In the genomic region with DNA sequence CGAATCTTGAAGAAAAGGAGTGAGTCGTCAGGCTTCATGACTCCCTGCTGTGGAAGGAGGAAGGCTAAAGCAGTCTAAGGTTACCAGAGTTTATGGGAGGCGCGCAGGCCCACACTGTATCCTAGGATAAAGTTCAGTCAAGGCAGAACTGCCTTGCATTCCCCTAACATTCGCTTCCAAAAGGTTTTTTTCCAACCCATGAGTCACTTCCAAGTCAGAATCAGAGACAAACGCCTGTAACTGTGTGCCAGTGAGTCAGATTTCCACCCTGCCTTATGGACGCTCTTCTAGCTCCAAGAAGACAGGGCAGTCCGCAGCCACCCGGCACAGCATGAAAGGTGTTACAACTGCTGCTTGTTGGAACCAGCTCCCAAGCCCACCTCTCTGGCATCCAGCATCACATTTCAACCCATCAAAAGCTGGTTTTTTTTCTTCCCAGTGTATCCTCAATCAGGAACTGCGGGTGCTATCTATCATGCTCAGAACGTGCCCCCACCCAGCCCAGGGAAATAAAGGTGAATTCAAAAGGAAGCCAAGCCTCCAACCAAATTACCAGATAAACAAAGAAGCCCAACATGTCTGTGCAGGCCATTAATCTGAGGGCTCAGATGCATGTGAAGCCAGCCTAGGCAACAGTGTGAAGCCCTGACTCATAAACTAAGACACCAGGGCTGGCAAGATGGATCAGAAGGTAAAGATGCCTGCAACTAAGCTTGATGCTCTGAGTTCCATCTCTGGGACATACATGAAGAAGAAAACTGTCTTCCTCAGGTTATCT, we compare ENCODE assay signal across 9 mouse cellular contexts.
DNase-seq lines count a peak whose midpoint lies in the region; ATAC-seq and TF ChIP-seq lines count a peak whose summit lies in the region.
"Had no signal": no experiment of that assay in that cellular context is flagged by ENCODE, and none has a peak within 500 bp of the region (broad histone marks: within the 10 kb centered on the region; RNA-seq: fewer than 3 reads in every experiment).

No protein-coding gene starts in this region.

- ATAC-seq in limb, embryonic 12.5 days (ENCODE audit: insufficient number of reproducible peaks, insufficient read depth, low FRiP score, low TSS enrichment, low read depth) = no peak

- 0 out of 2 replicates have a peak overlapping the region, but pooled peaks have one; percentile 45 for H3K27ac ChIP-seq in limb, embryonic 12.5 days
- H3K27ac ChIP-seq: neural tube, embryonic 12.5 days had no signal

- no peaks in the 10 kb centered on the region for H3K27me3 ChIP-seq in limb, embryonic 12.5 days
- H3K27me3 ChIP-seq: neural tube, embryonic 12.5 days had no signal

- H3K4me2 ChIP-seq in limb, embryonic 12.5 days = no peak overlapping the region
- H3K4me2 ChIP-seq: neural tube, embryonic 12.5 days had no signal

- H3K9me3 ChIP-seq in limb, embryonic 12.5 days = no peaks in the 10 kb centered on the region
- H3K9me3 ChIP-seq: neural tube, embryonic 12.5 days had no signal

- no peak overlapping the region for H3K4me3 ChIP-seq in limb, embryonic 12.5 days (replicated peaks)
- H3K4me3 ChIP-seq in lung, adult 2 months (replicated peaks; ENCODE audit: extremely low read depth, low read depth, low read length) = no peak overlapping the region
- H3K4me3 ChIP-seq: neural tube, embryonic 12.5 days had no signal

- 24% methylated on average over 11 of the region's 11 CpGs for WGBS in limb, embryonic 12.5 days
- 68% methylated on average over 11 of the region's 11 CpGs for WGBS in lung, adult 2 months

- TF ChIP-seq POLR2A in lung, adult 2 months (IDR thresholded peaks at IDR 0.05; ENCODE audit: borderline replicate concordance, extremely low read depth, low read depth, low read length) = no peak

- no peak for TF ChIP-seq CTCF in lung, adult 2 months (IDR thresholded peaks at IDR 0.05; ENCODE audit: insufficient read depth, low read length)

- peaks cover 40% of the 10 kb centered on the region for H3K4me1 ChIP-seq in limb, embryonic 12.5 days (replicated peaks)
- peaks cover 18% of the 10 kb centered on the region for H3K4me1 ChIP-seq in lung, adult 2 months (ENCODE audit: control insufficient read depth, insufficient read depth, low read length)

- peak; percentile 65 for DNase-seq in gastrocnemius, adult 18-20 months (ENCODE audit: low spot score)
- DNase-seq in gastrocnemius, postnatal 4 days (ENCODE audit: low spot score in 2 of 2) = no peak
- DNase-seq in Muller cell, postnatal 12 days (ENCODE audit: inconsistent ontology term) = peak; percentile 77
- DNase-seq in embryo, embryonic 10.5 days (ENCODE audit: low spot score) = peak; percentile 16
- peak; percentile 74 for DNase-seq in kidney, adult 9 months
- DNase-seq in lung, adult 2 months = no peak
- DNase-seq in B cell, adult 2 months = no peak

- H3K9ac ChIP-seq in limb, embryonic 12.5 days (replicated peaks) = no peak overlapping the region
- H3K9ac ChIP-seq: neural tube, embryonic 12.5 days had no signal

- H3K36me3 ChIP-seq in limb, embryonic 12.5 days = no peaks in the 10 kb centered on the region
- H3K36me3 ChIP-seq: neural tube, embryonic 12.5 days had no signal

Comparison
In these comparisons a context has a peak if more than half of its experiments do, and no peak if none do; other contexts are left out.
1. DNase-seq: peak in gastrocnemius, adult 18-20 months (single experiment), Muller cell, postnatal 12 days (single experiment), embryo, embryonic 10.5 days (single experiment) and kidney, adult 9 months (single experiment); none in gastrocnemius, postnatal 4 days (0 of 2), lung, adult 2 months (single experiment) and B cell, adult 2 months (0 of 2).